Mouse (Mus musculus): Measurements from ENCODE around the gene Aurkaip1. TPM values are rescaled to one million over a fixed set of nuclear protein-coding genes. Genes with fewer than 3 reads are reported as not detected.
"Not testable (repeated sequence)": the region's sequence is repeated elsewhere in the genome, so short reads cannot be mapped to it uniquely, and the experiment has no call there.

Aurkaip1 gene
- 157 and 170 TPM in 2 replicates for polyA plus RNA-seq (2016; fragmentation: Nextera tagmentation; extraction: Ambion mirVana)

GRCm38 (mm10) chr4:155831205-155831766 lies at the start of gene Aurkaip1:
TSS of gene Aurkaip1 (plus strand) at chr4:155831272.
- Histone ChIP-seq H3K9me3 (no peaks in the 10 kb centered on the region), H3K4me1 (peaks cover 19% of the 10 kb centered on the region), H3K4me3 (peak within 1 kb of the TSS; percentile 84), H3K36me3 (peaks cover 32% of the 10 kb centered on the region), H3K27me3 (ENCODE audit: insufficient read depth, poor library complexity, severe bottlenecking) (no peaks in the 10 kb centered on the region), H3K27ac (peak within 1 kb of the TSS; percentile 87)
- DNase-seq (ENCODE audit: low spot score), result peak; percentile 97
- WGBS, result under 1% methylated on average over 49 of the region's 49 CpGs

GRCm38 (mm10) chr4:155783486-155784080 lies 47.5 kb upstream of the Aurkaip1 start:
- no peak for DNase-seq (ENCODE audit: low spot score)
- Histone ChIP-seq H3K27ac (peak overlapping the region; percentile 93), H3K4me1 (peaks cover 27% of the 10 kb centered on the region), H3K27me3 (ENCODE audit: insufficient read depth, poor library complexity, severe bottlenecking) (no peaks in the 10 kb centered on the region), H3K9me3 (no peaks in the 10 kb centered on the region), H3K4me3 (peak overlapping the region; percentile 71), H3K36me3 (no peaks in the 10 kb centered on the region)
- 41% methylated on average over 16 of the region's 16 CpGs for WGBS

GRCm38 (mm10) chr4:155784081-155784701 lies 46.9 kb upstream of the Aurkaip1 start:
- DNase-seq (ENCODE audit: low spot score), result peak; percentile 93
- Histone ChIP-seq H3K4me1 (peaks cover 27% of the 10 kb centered on the region), H3K27ac (peak overlapping the region; percentile 93), H3K9me3 (no peaks in the 10 kb centered on the region), H3K27me3 (ENCODE audit: insufficient read depth, poor library complexity, severe bottlenecking) (no peaks in the 10 kb centered on the region), H3K4me3 (peak overlapping the region; percentile 71), H3K36me3 (no peaks in the 10 kb centered on the region)
- under 1% methylated on average over 52 of the region's 52 CpGs for WGBS

DNA sequence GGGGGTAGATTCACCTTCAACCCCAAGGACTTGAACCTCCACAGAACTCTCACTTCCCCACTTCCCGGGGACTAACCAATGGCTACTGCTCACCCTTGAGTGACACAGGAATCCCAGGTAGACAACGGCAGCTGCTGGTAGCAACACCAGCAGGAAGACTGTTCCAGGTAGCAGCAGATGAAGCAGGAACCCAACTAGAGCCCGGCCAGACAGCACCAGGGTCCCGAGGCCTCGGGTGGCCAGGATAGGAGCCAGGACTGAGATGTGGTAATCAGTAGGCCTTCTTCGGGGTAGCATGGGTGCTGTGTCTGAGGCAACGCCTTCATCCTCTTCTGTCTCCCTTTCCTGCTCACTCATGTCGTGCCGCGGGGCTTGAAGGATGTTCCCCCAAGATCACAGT lies 45.8 kb upstream of the Aurkaip1 start:
- 0 out of 2 replicates have a peak, but pooled peaks cover 2% of the 10 kb centered on the region for H3K27me3 ChIP-seq (ENCODE audit: insufficient read depth, poor library complexity, severe bottlenecking)
- H3K9me3 ChIP-seq, result no peaks in the 10 kb centered on the region
- no peak for DNase-seq (ENCODE audit: low spot score)
- peaks cover 25% of the 10 kb centered on the region for H3K4me1 ChIP-seq
- H3K27ac ChIP-seq, result peak overlapping the region; percentile 93; the same call in 1 of the 2 replicates
- WGBS, result 69% methylated on average over 10 of the region's 10 CpGs
- peak overlapping the region; percentile 71; the same call in 1 of the 2 replicates for H3K4me3 ChIP-seq
- H3K36me3 ChIP-seq, result no peaks in the 10 kb centered on the region

DNA sequence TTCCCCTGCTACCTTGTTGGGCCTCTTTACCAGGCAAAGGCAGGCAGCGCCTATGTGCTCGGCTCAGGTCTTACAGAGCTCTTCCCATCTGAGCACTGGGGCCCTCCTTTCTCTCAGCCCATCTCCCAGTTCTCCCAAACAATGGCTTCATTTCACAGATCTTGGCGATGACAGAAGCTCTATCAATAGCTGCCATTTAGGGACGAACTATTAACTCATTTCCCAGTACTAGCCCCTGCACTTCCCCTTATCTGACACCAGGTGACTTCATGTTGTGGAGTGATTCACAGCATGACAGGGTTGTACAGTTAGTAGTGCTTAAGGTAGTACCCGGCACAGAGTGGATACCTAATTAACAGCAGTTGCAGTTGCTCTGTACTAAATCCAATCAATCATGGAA lies 45.3 kb upstream of the Aurkaip1 start, which contains the start of gene Tmem88b:
Gene Tmem88b, minus strand, starts transcription at position 56 of the 400 bp plus-strand sequence.
- Histone ChIP-seq H3K27me3 (ENCODE audit: insufficient read depth, poor library complexity, severe bottlenecking) (peaks cover 8% of the 10 kb centered on the region; the same call in 1 of the 2 replicates), H3K4me1 (peaks cover 22% of the 10 kb centered on the region), H3K4me3 (peak within 1 kb of the TSS; percentile 71), H3K27ac (peak within 1 kb of the TSS; percentile 93), H3K36me3 (no peaks in the 10 kb centered on the region), H3K9me3 (no peaks in the 10 kb centered on the region)
- WGBS, result 32% methylated on average over 5 of the region's 5 CpGs
- no peak for DNase-seq (ENCODE audit: low spot score)

DNA sequence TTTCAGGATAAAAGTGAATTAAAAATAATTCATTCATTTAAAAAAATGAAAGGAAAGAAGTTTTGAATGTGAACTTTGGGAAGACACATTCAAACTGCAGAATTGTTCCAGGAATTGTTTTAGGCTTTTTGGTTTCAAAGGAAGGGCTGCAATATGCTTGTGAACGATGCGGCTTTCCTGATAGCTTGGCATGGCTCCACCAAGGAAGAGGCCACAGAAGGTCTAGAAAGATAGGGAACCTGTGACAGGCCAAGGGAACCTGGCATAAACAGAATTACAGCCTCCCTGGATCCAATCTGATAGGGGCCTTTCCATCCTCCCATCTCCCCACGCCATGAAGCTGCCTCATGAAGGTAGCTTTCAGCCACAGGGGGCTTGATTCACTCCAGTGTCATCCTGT lies 42.8 kb upstream of the Aurkaip1 start:
- 64% methylated on average over 3 of the region's 3 CpGs for WGBS
- H3K4me1 ChIP-seq, result peaks cover 20% of the 10 kb centered on the region
- H3K27me3 ChIP-seq (ENCODE audit: insufficient read depth, poor library complexity, severe bottlenecking), result peaks cover 25% of the 10 kb centered on the region
- H3K27ac ChIP-seq, result no peak overlapping the region
- no peak overlapping the region for H3K4me3 ChIP-seq
- no peaks in the 10 kb centered on the region for H3K36me3 ChIP-seq
- H3K9me3 ChIP-seq, result no peaks in the 10 kb centered on the region
- DNase-seq (ENCODE audit: low spot score), result no peak

DNA sequence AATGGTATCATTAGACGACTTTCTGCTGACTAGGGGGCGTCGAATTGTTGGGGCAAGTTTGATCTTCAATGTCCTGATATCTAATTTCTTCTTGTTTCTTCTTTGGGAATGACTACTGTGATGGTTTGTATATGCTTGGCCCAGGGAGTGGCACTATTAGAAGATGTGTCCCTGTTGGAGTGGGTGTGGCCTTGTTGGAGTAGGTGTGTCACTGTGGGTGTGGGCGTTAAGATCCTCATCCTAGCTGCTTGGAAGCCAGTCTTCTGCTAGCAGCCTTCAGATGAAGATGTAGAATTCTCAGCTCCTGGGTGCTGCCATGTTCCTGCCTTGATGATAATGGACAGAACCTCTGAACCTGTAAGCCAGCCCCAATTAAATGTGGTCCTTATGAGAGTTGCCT lies 42.2 kb upstream of the Aurkaip1 start:
- DNase-seq (ENCODE audit: low spot score); H3K4me3 ChIP-seq; H3K27ac ChIP-seq; H3K9me3 ChIP-seq; H3K36me3 ChIP-seq: not testable (repeated sequence)
- peaks cover 25% of the 10 kb centered on the region for H3K27me3 ChIP-seq (ENCODE audit: insufficient read depth, poor library complexity, severe bottlenecking)
- peaks cover 20% of the 10 kb centered on the region for H3K4me1 ChIP-seq
- WGBS, result 75% methylated on average over 4 of the region's 4 CpGs

DNA sequence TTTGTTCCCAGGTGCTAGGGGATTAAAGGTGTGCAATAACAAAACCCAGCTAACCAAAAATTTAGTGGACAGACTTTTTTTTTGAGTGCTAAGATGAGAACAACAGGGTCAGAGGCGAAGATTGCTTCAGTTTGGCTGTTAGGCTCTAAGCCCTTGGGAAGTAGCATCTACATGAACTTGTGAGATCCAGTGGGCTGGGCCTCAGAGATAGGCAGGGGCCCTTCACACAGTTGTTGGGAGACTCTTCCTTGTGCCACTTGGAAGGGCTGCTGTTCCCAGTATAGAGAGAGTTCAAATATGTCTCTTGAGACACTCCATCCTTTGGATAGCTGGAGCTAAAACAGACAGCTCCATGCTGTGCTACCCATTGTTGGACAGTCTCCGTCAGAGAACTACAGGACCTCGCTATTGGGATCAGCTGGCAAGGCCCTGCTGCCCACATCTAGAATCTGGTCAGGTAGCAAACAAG lies 41.0 kb upstream of the Aurkaip1 start, which contains the start of gene Ankrd65:
Gene Ankrd65, plus strand, starts transcription at position 419 of the 469 bp plus-strand sequence.
- no peaks in the 10 kb centered on the region for H3K9me3 ChIP-seq
- H3K27me3 ChIP-seq (ENCODE audit: insufficient read depth, poor library complexity, severe bottlenecking), result peaks cover 25% of the 10 kb centered on the region
- peak within 1 kb of the TSS; percentile 48; the same call in 1 of the 2 replicates for H3K27ac ChIP-seq
- no peaks in the 10 kb centered on the region for H3K36me3 ChIP-seq
- 87% methylated on average over 3 of the region's 3 CpGs for WGBS
- peaks cover 11% of the 10 kb centered on the region for H3K4me1 ChIP-seq
- no peak for DNase-seq (ENCODE audit: low spot score)
- H3K4me3 ChIP-seq, result no peak within 1 kb of the TSS

- peak overlapping the region; percentile 22; the same call in 1 of the 2 replicates for H3K27ac ChIP-seq
- 54% methylated on average over 3 of the region's 3 CpGs for WGBS
- H3K9me3 ChIP-seq, result no peaks in the 10 kb centered on the region
- peaks cover 25% of the 10 kb centered on the region for H3K27me3 ChIP-seq (ENCODE audit: insufficient read depth, poor library complexity, severe bottlenecking)
- H3K4me1 ChIP-seq, result peaks cover 6% of the 10 kb centered on the region; the same call in 1 of the 2 replicates
- H3K36me3 ChIP-seq, result no peaks in the 10 kb centered on the region
- DNase-seq (ENCODE audit: low spot score), result no peak
- no peak overlapping the region for H3K4me3 ChIP-seq
Observed at GRCm38 (mm10) chr4:155790650-155791161, 40.4 kb upstream of the Aurkaip1 start.

DNA sequence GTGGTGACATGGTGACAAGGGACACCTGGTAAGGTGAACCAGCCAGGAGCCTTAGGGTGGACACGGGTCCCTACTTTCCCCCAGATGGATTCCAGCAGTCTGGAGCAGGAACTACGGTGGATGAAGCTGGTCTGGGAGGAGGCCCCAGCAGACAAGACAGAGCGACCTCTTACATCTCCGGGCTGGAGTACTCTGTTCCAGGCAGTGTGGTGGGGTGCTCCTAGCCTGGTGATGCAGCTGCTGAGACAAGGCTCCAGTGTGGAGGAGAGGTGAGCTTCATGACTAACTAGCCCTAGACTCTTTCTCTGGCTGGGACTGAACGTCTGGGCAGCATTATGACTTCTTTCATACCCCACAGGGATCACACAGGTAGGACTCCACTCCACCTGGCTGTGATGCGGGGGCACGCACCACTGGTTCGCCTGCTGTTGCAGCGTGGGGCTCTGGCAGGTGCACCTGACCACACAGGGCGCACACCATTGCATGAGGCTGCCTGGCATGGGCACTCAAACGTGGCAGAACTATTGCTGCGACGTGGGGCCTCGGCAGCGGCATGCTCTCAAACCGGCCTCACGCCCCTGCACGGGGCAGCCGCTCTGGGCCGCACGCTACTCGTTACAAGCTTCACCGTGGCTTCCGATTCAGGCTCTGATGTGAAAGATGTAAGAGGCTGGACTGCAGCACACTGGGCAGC lies 39.7 kb upstream of the Aurkaip1 start:
- no peak for DNase-seq (ENCODE audit: low spot score)
- Histone ChIP-seq H3K4me1 (0 out of 2 replicates have a peak, but pooled peaks cover 6% of the 10 kb centered on the region), H3K9me3 (no peaks in the 10 kb centered on the region), H3K4me3 (no peak overlapping the region), H3K27ac (0 out of 2 replicates have a peak overlapping the region, but pooled peaks have one; percentile 48), H3K27me3 (ENCODE audit: insufficient read depth, poor library complexity, severe bottlenecking) (peaks cover 25% of the 10 kb centered on the region), H3K36me3 (no peaks in the 10 kb centered on the region)
- WGBS, result 64% methylated on average over 24 of the region's 24 CpGs

GRCm38 (mm10) chr4:155793730-155794129 lies 37.3 kb upstream of the Aurkaip1 start:
- Histone ChIP-seq H3K36me3 (no peaks in the 10 kb centered on the region), H3K4me1 (0 out of 2 replicates have a peak, but pooled peaks cover 6% of the 10 kb centered on the region), H3K27ac (no peak overlapping the region), H3K27me3 (ENCODE audit: insufficient read depth, poor library complexity, severe bottlenecking) (peaks cover 25% of the 10 kb centered on the region), H3K9me3 (no peaks in the 10 kb centered on the region), H3K4me3 (no peak overlapping the region)
- 57% methylated on average over 2 of the region's 2 CpGs for WGBS
- no peak for DNase-seq (ENCODE audit: low spot score)

GRCm38 (mm10) chr4:155802075-155802474 lies 29.0 kb upstream of the Aurkaip1 start:
- no peaks in the 10 kb centered on the region for H3K27me3 ChIP-seq (ENCODE audit: insufficient read depth, poor library complexity, severe bottlenecking)
- H3K4me1 ChIP-seq, result peaks cover 17% of the 10 kb centered on the region
- H3K27ac ChIP-seq, result no peak overlapping the region
- H3K4me3 ChIP-seq, result no peak overlapping the region
- H3K9me3 ChIP-seq, result no peaks in the 10 kb centered on the region
- DNase-seq (ENCODE audit: low spot score), result no peak
- 80% methylated on average over 1 of the region's 1 CpGs for WGBS
- peaks cover 20% of the 10 kb centered on the region for H3K36me3 ChIP-seq
